Mouse (Mus musculus): Measurements from ENCODE around the gene Trafd1. TPM values are rescaled to one million over a fixed set of nuclear protein-coding genes. Genes with fewer than 3 reads are reported as not detected.
A peak's percentile ranks its signal among the peaks of the same experiment; 100 is the strongest.

The Trafd1 gene
- 98.2 and 110 TPM in 2 replicates for total RNA-seq (2014; rRNA removed)
- polyA plus RNA-seq (2015; fragmentation: Nextera tagmentation; extraction: Ambion mirVana) = 119 and 124 TPM in 2 replicates

- Histone ChIP-seq H3K27ac (ENCODE audit: low read depth, low read length) (peak within 1 kb of the TSS; percentile 85), H3K27me3 (ENCODE audit: insufficient read depth, low read length) (no peaks in the 10 kb centered on the region), H3K4me3 (ENCODE audit: low read depth, low read length) (peak within 1 kb of the TSS; percentile 75), H3K36me3 (ENCODE audit: insufficient read depth, low read length) (peaks cover 11% of the 10 kb centered on the region; the same call in 1 of the 2 replicates), H3K4me1 (ENCODE audit: insufficient read depth, low read length) (0 out of 2 replicates have a peak, but pooled peaks cover 2% of the 10 kb centered on the region), H3K9ac (replicated peaks; ENCODE audit: low read length, poor library complexity, severe bottlenecking) (peak within 1 kb of the TSS; percentile 87), H3K9me3 (ENCODE audit: low read length) (no peaks in the 10 kb centered on the region), H3K4me2 (ENCODE audit: low read depth, low read length, poor library complexity, severe bottlenecking) (peak within 1 kb of the TSS; percentile 57)
- peak; percentile 95 for ATAC-seq (ENCODE audit: low FRiP score)
- TF ChIP-seq CTCF (IDR thresholded peaks at IDR 0.05) = no peak
- peak; percentile 96 for DNase-seq (ENCODE audit: low spot score)
- WGBS = 1% methylated on average over 36 of the region's 45 CpGs
Observed at GRCm38 (mm10) chr5:121385461-121386119, at the start of gene Trafd1. Gene Trafd1 (minus strand): TSS chr5:121385632.

GRCm38 (mm10) chr5:121428954-121429353 lies 43.5 kb upstream of the Trafd1 start:
- Histone ChIP-seq H3K27ac (ENCODE audit: low read depth, low read length) (no peak overlapping the region), H3K4me1 (ENCODE audit: insufficient read depth, low read length) (no peaks in the 10 kb centered on the region), H3K27me3 (ENCODE audit: insufficient read depth, low read length) (no peaks in the 10 kb centered on the region), H3K4me3 (ENCODE audit: low read depth, low read length) (no peak overlapping the region), H3K9me3 (ENCODE audit: low read length) (no peaks in the 10 kb centered on the region), H3K9ac (replicated peaks; ENCODE audit: low read length, poor library complexity, severe bottlenecking) (no peak overlapping the region), H3K36me3 (ENCODE audit: insufficient read depth, low read length) (peaks cover 90% of the 10 kb centered on the region), H3K4me2 (ENCODE audit: low read depth, low read length, poor library complexity, severe bottlenecking) (no peak overlapping the region)
- TF ChIP-seq CTCF (IDR thresholded peaks at IDR 0.05) = no peak
- WGBS = 68% methylated on average over 3 of the region's 3 CpGs
- no peak for ATAC-seq (ENCODE audit: low FRiP score)
- DNase-seq (ENCODE audit: low spot score) = no peak

GRCm38 (mm10) chr5:121423297-121423696 lies 37.9 kb upstream of the Trafd1 start:
- Histone ChIP-seq H3K27me3 (ENCODE audit: insufficient read depth, low read length) (no peaks in the 10 kb centered on the region), H3K9ac (replicated peaks; ENCODE audit: low read length, poor library complexity, severe bottlenecking) (no peak overlapping the region), H3K4me2 (ENCODE audit: low read depth, low read length, poor library complexity, severe bottlenecking) (no peak overlapping the region), H3K4me1 (ENCODE audit: insufficient read depth, low read length) (no peaks in the 10 kb centered on the region), H3K27ac (ENCODE audit: low read depth, low read length) (no peak overlapping the region), H3K9me3 (ENCODE audit: low read length) (no peaks in the 10 kb centered on the region), H3K4me3 (ENCODE audit: low read depth, low read length) (no peak overlapping the region), H3K36me3 (ENCODE audit: insufficient read depth, low read length) (peaks cover 85% of the 10 kb centered on the region)
- no peak for DNase-seq (ENCODE audit: low spot score)
- 95% methylated on average over 10 of the region's 10 CpGs for WGBS
- no peak for TF ChIP-seq CTCF (IDR thresholded peaks at IDR 0.05)
- ATAC-seq (ENCODE audit: low FRiP score) = no peak

GRCm38 (mm10) chr5:121422787-121423186 lies 37.4 kb upstream of the Trafd1 start:
- DNase-seq (ENCODE audit: low spot score) = no peak
- no peak overlapping the region for H3K4me2 ChIP-seq (ENCODE audit: low read depth, low read length, poor library complexity, severe bottlenecking)
- H3K27me3 ChIP-seq (ENCODE audit: insufficient read depth, low read length) = no peaks in the 10 kb centered on the region
- no peak overlapping the region for H3K9ac ChIP-seq (replicated peaks; ENCODE audit: low read length, poor library complexity, severe bottlenecking)
- H3K9me3 ChIP-seq (ENCODE audit: low read length) = no peaks in the 10 kb centered on the region
- no peaks in the 10 kb centered on the region for H3K4me1 ChIP-seq (ENCODE audit: insufficient read depth, low read length)
- no peak overlapping the region for H3K4me3 ChIP-seq (ENCODE audit: low read depth, low read length)
- H3K27ac ChIP-seq (ENCODE audit: low read depth, low read length) = no peak overlapping the region
- no peak for TF ChIP-seq CTCF (IDR thresholded peaks at IDR 0.05)
- WGBS = 96% methylated on average over 6 of the region's 6 CpGs
- peaks cover 83% of the 10 kb centered on the region for H3K36me3 ChIP-seq (ENCODE audit: insufficient read depth, low read length)
- no peak for ATAC-seq (ENCODE audit: low FRiP score)

- Histone ChIP-seq H3K9me3 (ENCODE audit: low read length) (no peaks in the 10 kb centered on the region), H3K4me3 (ENCODE audit: low read depth, low read length) (no peak overlapping the region), H3K27me3 (ENCODE audit: insufficient read depth, low read length) (no peaks in the 10 kb centered on the region), H3K9ac (replicated peaks; ENCODE audit: low read length, poor library complexity, severe bottlenecking) (no peak overlapping the region), H3K36me3 (ENCODE audit: insufficient read depth, low read length) (peaks cover 81% of the 10 kb centered on the region), H3K4me2 (ENCODE audit: low read depth, low read length, poor library complexity, severe bottlenecking) (no peak overlapping the region), H3K4me1 (ENCODE audit: insufficient read depth, low read length) (no peaks in the 10 kb centered on the region), H3K27ac (ENCODE audit: low read depth, low read length) (no peak overlapping the region)
- DNase-seq (ENCODE audit: low spot score) (no peak), ATAC-seq (ENCODE audit: low FRiP score) (no peak)
- WGBS = 93% methylated on average over 9 of the region's 9 CpGs
- no peak for TF ChIP-seq CTCF (IDR thresholded peaks at IDR 0.05)
Observed at GRCm38 (mm10) chr5:121420721-121421120, 35.3 kb upstream of the Trafd1 start.

GRCm38 (mm10) chr5:121410975-121411374 lies 25.5 kb upstream of the Trafd1 start:
- H3K36me3 ChIP-seq (ENCODE audit: insufficient read depth, low read length) = peaks cover 53% of the 10 kb centered on the region

More at GRCm38 (mm10) chr5:121410975-121411374, 25.5 kb upstream of the Trafd1 start:
- Histone ChIP-seq H3K27ac (ENCODE audit: low read depth, low read length) (no peak overlapping the region), H3K27me3 (ENCODE audit: insufficient read depth, low read length) (no peaks in the 10 kb centered on the region), H3K4me2 (ENCODE audit: low read depth, low read length, poor library complexity, severe bottlenecking) (no peak overlapping the region), H3K9ac (replicated peaks; ENCODE audit: low read length, poor library complexity, severe bottlenecking) (no peak overlapping the region), H3K9me3 (ENCODE audit: low read length) (no peaks in the 10 kb centered on the region), H3K4me1 (ENCODE audit: insufficient read depth, low read length) (no peaks in the 10 kb centered on the region), H3K4me3 (ENCODE audit: low read depth, low read length) (no peak overlapping the region)
- no peak for DNase-seq (ENCODE audit: low spot score)
- WGBS = 98% methylated on average over 4 of the region's 4 CpGs
- no peak for ATAC-seq (ENCODE audit: low FRiP score)
- TF ChIP-seq CTCF (IDR thresholded peaks at IDR 0.05) = no peak
